In the genomic region with DNA sequence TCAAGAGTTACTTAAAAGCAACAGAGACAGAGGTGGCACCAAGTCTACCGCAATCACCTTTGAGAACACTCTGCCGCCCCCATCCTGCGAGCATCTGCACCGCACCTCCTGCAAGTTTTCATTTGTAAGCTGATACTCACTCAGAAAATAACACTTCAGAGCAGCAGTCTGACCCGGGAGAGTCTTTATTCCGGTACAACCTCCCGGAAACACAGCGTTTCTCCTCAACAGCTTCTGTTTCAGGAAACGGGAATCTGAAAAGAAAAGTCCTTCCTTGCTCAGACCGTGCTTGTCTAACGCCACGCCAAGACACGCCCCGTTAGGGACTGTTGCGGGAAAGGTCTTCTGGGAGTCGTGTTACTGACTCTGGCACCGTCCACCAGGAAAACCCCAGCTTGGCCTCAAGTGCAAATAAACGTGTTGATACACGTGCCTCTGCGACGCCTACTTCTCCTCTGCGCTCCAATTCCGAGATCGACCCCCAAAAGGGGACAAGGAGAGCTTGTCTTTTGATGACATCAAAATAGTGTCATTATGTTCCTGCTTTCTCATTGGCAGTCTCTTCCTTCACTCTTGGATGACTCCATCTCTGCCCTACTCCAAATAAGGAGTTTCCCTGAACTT, we compare ENCODE assay signal across 7 mouse cellular contexts. TPM values are rescaled to one million over a fixed set of nuclear protein-coding genes. Genes with fewer than 3 reads are reported as not detected.
A peak's percentile ranks its signal among the peaks of the same experiment; 100 is the strongest.
DNase-seq lines count a peak whose midpoint lies in the region; ATAC-seq and TF ChIP-seq lines count a peak whose summit lies in the region.

Alpk1 (minus strand) TSS at position 507 of the 624 bp plus-strand sequence.

- intact Hi-C loops in left cerebral cortex, postnatal 4 days (cut with DNase I): no loop called here

- H3K36me3 ChIP-seq in midbrain, embryonic 10.5 days: no peaks in the 10 kb centered on the region
- no peaks in the 10 kb centered on the region for H3K36me3 ChIP-seq in spleen, adult 2 months (ENCODE audit: control insufficient read depth, insufficient read depth, low read length)

- TF ChIP-seq POLR2A in spleen, adult 2 months (IDR thresholded peaks at IDR 0.05; ENCODE audit: low read depth, low read length): no peak

- H3K4me3 ChIP-seq in midbrain, embryonic 10.5 days: peak within 1 kb of the TSS; percentile 54
- H3K4me3 ChIP-seq in spleen, adult 2 months (ENCODE audit: extremely low read depth, insufficient read depth, insufficient read length): peak within 1 kb of the TSS; percentile 66

- in situ Hi-C loops in Patski (cut with MboI; ENCODE audit: low pct_unique_long_range_greater_than_20kb): loop anchor here (10.0 kb wide), 1 partner anchor 165 kb away; no protein-coding TSS in a partner anchor

- no peak within 1 kb of the TSS for H3K27ac ChIP-seq in midbrain, embryonic 10.5 days (replicated peaks)
- H3K27ac ChIP-seq in spleen, adult 2 months (ENCODE audit: insufficient read depth, low read length): peak within 1 kb of the TSS; percentile 65

- peaks cover 7% of the 10 kb centered on the region for H3K4me1 ChIP-seq in midbrain, embryonic 10.5 days
- H3K4me1 ChIP-seq in spleen, adult 2 months (ENCODE audit: control insufficient read depth, insufficient read depth, insufficient read length): no peaks in the 10 kb centered on the region

- no peaks in the 10 kb centered on the region for H3K27me3 ChIP-seq in Patski
- H3K27me3 ChIP-seq in midbrain, embryonic 10.5 days (ENCODE audit: low read depth, poor library complexity, severe bottlenecking): peaks cover 31% of the 10 kb centered on the region
- H3K27me3 ChIP-seq in spleen, adult 2 months (ENCODE audit: control insufficient read depth, insufficient read depth, low read length): no peaks in the 10 kb centered on the region

- 4% methylated on average over 24 of the region's 24 CpGs for WGBS in midbrain, embryonic 10.5 days
- WGBS in spleen, adult 2 months: 3% methylated on average over 24 of the region's 24 CpGs

- peak; percentile 92 for TF ChIP-seq CTCF in Patski (IDR thresholded peaks at IDR 0.05)
- peak; percentile 50; the same call in 1 of the 2 replicates for TF ChIP-seq CTCF in spleen, adult 2 months (IDR thresholded peaks at IDR 0.05; ENCODE audit: extremely low read depth, insufficient read depth, insufficient read length, insufficient replicate concordance)

- CTCF ChIA-PET in Patski (lab: Charles Lee): interaction anchor here (0.7 to 2.0 kb wide), 13 partner anchors 9 to 223 kb away, joined by 3 to 10 read pairs (median 4); partner anchors contain the start of gene Tifa

- POLR2A ChIA-PET in Patski (lab: Charles Lee): interaction anchor here (0.9 to 1.9 kb wide), 5 partner anchors 9 to 25 kb away, joined by 3 to 12 read pairs (median 4); partner anchors contain the start of gene Tifa

- no peaks in the 10 kb centered on the region; the same call in 1 of the 2 replicates for H3K9me3 ChIP-seq in midbrain, embryonic 10.5 days (replicated peaks)

- peak; percentile 96 for ATAC-seq in Patski
- ATAC-seq in inflammation-experienced regulatory T-cells, adult 6 months: peak; percentile 91

- peak; percentile 60 for DNase-seq in Patski (ENCODE audit: low read depth, low spot score)
- peak; percentile 61 for DNase-seq in c-Kit-positive CD71-positive TER-119-positive erythroid progenitor cells, embryonic 14.5 days (ENCODE audit: low spot score)
- DNase-seq in gastrocnemius, postnatal 10 days: peak; percentile 49
- peak; percentile 30 for DNase-seq in left cerebral cortex, postnatal 4 days
- peak; percentile 55 for DNase-seq in midbrain, embryonic 10.5 days (ENCODE audit: low spot score)
- DNase-seq in spleen, adult 2 months (ENCODE audit: low read depth in 1 of 2, low spot score in 2 of 2): peak; percentile 44 to 79

RNA-seq across cellular contexts. Expression of gene Alpk1, which starts in this region (rescaled TPM):
- 16.5 TPM for polyA plus RNA-seq in Patski (2021)
- 1 to 10 TPM; 2.0 to 3.1 TPM for total RNA-seq in gastrocnemius, postnatal 10 days (2021)
- under 1 TPM in 2 of 3 experiments, not detected in 1; 0.55 to 0.57 TPM for polyA plus RNA-seq in inflammation-experienced regulatory T-cells, adult 6 months (2017; shearing (Covaris generic))
- 1 to 10 TPM; 2.0 to 4.0 TPM for total RNA-seq in left cerebral cortex, postnatal 4 days (2021)
- polyA plus RNA-seq in midbrain, embryonic 10.5 days (2016; fragmentation: Nextera tagmentation; extraction: Ambion mirVana): 0.95 and 0.98 TPM in 2 replicates
- polyA plus RNA-seq in spleen, adult 2 months (2012; rRNA removed): 1.5 and 1.6 TPM in 2 replicates

Comparison
In these comparisons a context has a peak if more than half of its experiments do, and no peak if none do; other contexts are left out.
1. Peak in ATAC-seq in inflammation-experienced regulatory T-cells, adult 6 months; RNA of the gene not detected or under 1 TPM.
2. Peak in DNase-seq and H3K4me3 ChIP-seq in midbrain, embryonic 10.5 days; RNA of the gene not detected or under 1 TPM.